Mouse (Mus musculus) heart, embryonic 14.5 days (tissue): ENCODE measurements around the gene Gm5269. TPM values are rescaled to one million over a fixed set of nuclear protein-coding genes. Genes with fewer than 3 reads are reported as not detected.

Experiments
- ATAC-seq: fragments of 200-750 bp; cut with Nextera tagmentation; 2 replicates; pipeline ENCODE4 v1.8.0; 2017; ENCODE audit warnings: low read depth, moderate TSS enrichment; ENCODE audit not compliant: insufficient number of reproducible peaks, insufficient read depth, low FRiP score
- H3K27ac ChIP-seq, 2 experiments: fragments of 200-500 bp in 1 of 2; fragments of 300-500 bp in 1 of 2; sonication (generic) in 1 of 2; replicated peaks in 1 of 2; 2 replicates each; pipeline ENCODE4 v1.5.1; 2012 to 2014; ENCODE audit warnings: low read depth in 2 of 2, low read length in 2 of 2, control low read depth in 1 of 2, mild to moderate bottlenecking in 1 of 2, mixed read lengths in 1 of 2; ENCODE audit not compliant: control insufficient read depth in 1 of 2, insufficient read depth in 1 of 2
- H3K27me3 ChIP-seq: fragments of 300-500 bp; sonication (generic); 2 replicates; pipeline ENCODE4 v1.6.1; 2014; ENCODE audit warnings: mild to moderate bottlenecking, low read length, control low read depth; ENCODE audit not compliant: control insufficient read depth, insufficient read depth
- H3K36me3 ChIP-seq: fragments of 300-500 bp; sonication (generic); 2 replicates; pipeline ENCODE4 v1.6.1; 2014; ENCODE audit warnings: mild to moderate bottlenecking, control low read depth, low read length, mixed read lengths; ENCODE audit not compliant: control insufficient read depth, insufficient read depth
- H3K4me1 ChIP-seq, 2 experiments: fragments of 200-500 bp in 1 of 2; fragments of 300-500 bp in 1 of 2; sonication (generic) in 1 of 2; 2 replicates each; pipeline ENCODE4 v1.6.1; 2012 to 2014; ENCODE audit warnings: low read length in 2 of 2, control low read depth in 1 of 2, mixed read lengths in 1 of 2; ENCODE audit not compliant: control insufficient read depth in 2 of 2, insufficient read depth in 2 of 2
- H3K4me2 ChIP-seq: fragments of 300-500 bp; sonication (generic); 2 replicates; pipeline ENCODE4 v1.6.1; 2014; ENCODE audit warnings: mild to moderate bottlenecking, low read length
- H3K4me3 ChIP-seq, 2 experiments: fragments of 200-500 bp in 1 of 2; fragments of 300-500 bp in 1 of 2; sonication (generic) in 1 of 2; 2 replicates each; pipeline ENCODE4 v1.5.1; 2012 to 2014; ENCODE audit warnings: low read length in 2 of 2, mild to moderate bottlenecking in 2 of 2, control low read depth in 1 of 2, low read depth in 1 of 2, moderate library complexity in 1 of 2; ENCODE audit not compliant: control insufficient read depth in 1 of 2, insufficient read depth in 1 of 2
- H3K9ac ChIP-seq: fragments of 300-500 bp; sonication (generic); 2 replicates; pipeline ENCODE4 v1.6.1; 2014; ENCODE audit warnings: mild to moderate bottlenecking, low read length
- H3K9me3 ChIP-seq: fragments of 300-500 bp; sonication (generic); 2 replicates; pipeline ENCODE4 v1.6.1; 2016; ENCODE audit warnings: low read length, control low read depth; ENCODE audit not compliant: control insufficient read depth
- WGBS: fragments of 180-500 bp; shearing (Covaris S2); extraction: QIAGEN DNeasy Blood & Tissue Kit; methylation state at CpG from one replicate; pipeline ENCODE4 v1.1.7; 2014; 5-methylcytosine and 5-hydroxymethylcytosine counted together
- polyA plus RNA-seq: library from polyadenylated mRNA; unstranded; fragments of >200 nt; fragmentation: Nextera tagmentation; extraction: Ambion mirVana; gene quantifications from 2 replicates; pipeline ENCODE4 v1.2.1, GENCODE M21; 2014

Gm5269 gene
- polyA plus RNA-seq, 1 experiment from 2014 or later = not detected

GRCm38 (mm10) chr1:45923306-45923705 is 33.2 kb upstream of the Gm5269 start:
- no peaks in the 10 kb centered on the region for H3K9me3 ChIP-seq
- no peak overlapping the region for H3K9ac ChIP-seq
- H3K27me3 ChIP-seq = no peaks in the 10 kb centered on the region
- no peak overlapping the region for H3K4me2 ChIP-seq
- H3K4me3 ChIP-seq = no peak overlapping the region
- ATAC-seq = no peak
- 0 out of 2 replicates have a peak, but pooled peaks cover 3% of the 10 kb centered on the region for H3K36me3 ChIP-seq
- H3K27ac ChIP-seq = no peak overlapping the region
- 72% methylated on average over 4 of the region's 4 CpGs for WGBS
- peaks cover 0 to 5% of the 10 kb centered on the region in 2 experiments; a peak in 2 of 4 replicates for H3K4me1 ChIP-seq

- H3K27me3 ChIP-seq = no peaks in the 10 kb centered on the region
- H3K36me3 ChIP-seq = 0 out of 2 replicates have a peak, but pooled peaks cover 3% of the 10 kb centered on the region
- H3K9me3 ChIP-seq = no peaks in the 10 kb centered on the region
- H3K4me3 ChIP-seq = no peak overlapping the region
- no peak overlapping the region for H3K27ac ChIP-seq
- no peaks in the 10 kb centered on the region for H3K4me1 ChIP-seq
- ATAC-seq = no peak
- 84% methylated on average over 3 of the region's 3 CpGs for WGBS
- no peak overlapping the region for H3K9ac ChIP-seq
- no peak overlapping the region for H3K4me2 ChIP-seq
These were observed 30.6 kb upstream of the Gm5269 start for GRCm38 (mm10) chr1:45920703-45921102.

GRCm38 (mm10) chr1:45919752-45920151 is 29.7 kb upstream of the Gm5269 start:
- no peaks in the 10 kb centered on the region for H3K9me3 ChIP-seq
- 0 out of 2 replicates have a peak, but pooled peaks cover 3% of the 10 kb centered on the region for H3K36me3 ChIP-seq
- H3K4me3 ChIP-seq = no peak overlapping the region
- H3K4me1 ChIP-seq = no peaks in the 10 kb centered on the region
- 89% methylated on average over 1 of the region's 1 CpGs for WGBS
- H3K27ac ChIP-seq = no peak overlapping the region
- H3K4me2 ChIP-seq = no peak overlapping the region
- no peak overlapping the region for H3K9ac ChIP-seq
- ATAC-seq = no peak
- H3K27me3 ChIP-seq = no peaks in the 10 kb centered on the region

GRCm38 (mm10) chr1:45917136-45917803 is 27.2 kb upstream of the Gm5269 start:
- Histone ChIP-seq H3K36me3 (0 out of 2 replicates have a peak, but pooled peaks cover 3% of the 10 kb centered on the region), H3K4me2 (no peak overlapping the region), H3K9ac (no peak overlapping the region), H3K27me3 (no peaks in the 10 kb centered on the region), H3K27ac (no peak overlapping the region), H3K4me3 (no peak overlapping the region), H3K4me1 (no peaks in the 10 kb centered on the region), H3K9me3 (no peaks in the 10 kb centered on the region)
- no peak for ATAC-seq
- 54% methylated on average over 4 of the region's 4 CpGs for whole genome bisulfite sequencing

- Histone ChIP-seq H3K4me3 (no peak overlapping the region), H3K4me2 (no peak overlapping the region), H3K27ac (no peak overlapping the region), H3K9me3 (no peaks in the 10 kb centered on the region), H3K9ac (no peak overlapping the region), H3K36me3 (0 out of 2 replicates have a peak, but pooled peaks cover 5% of the 10 kb centered on the region), H3K27me3 (no peaks in the 10 kb centered on the region), H3K4me1 (no peaks in the 10 kb centered on the region)
- 69% methylated on average over 3 of the region's 3 CpGs for WGBS
- ATAC-seq = no peak
These were observed 26.1 kb upstream of the Gm5269 start for GRCm38 (mm10) chr1:45916174-45916573.

GRCm38 (mm10) chr1:45914236-45914635 is 24.2 kb upstream of the Gm5269 start:
- H3K9ac ChIP-seq = no peak overlapping the region
- H3K27ac ChIP-seq = no peak overlapping the region
- no peak for ATAC-seq
- no peak overlapping the region for H3K4me3 ChIP-seq
- H3K4me2 ChIP-seq = no peak overlapping the region
- 86% methylated on average over 4 of the region's 4 CpGs for WGBS
- H3K4me1 ChIP-seq = no peaks in the 10 kb centered on the region
- 0 out of 2 replicates have a peak, but pooled peaks cover 10% of the 10 kb centered on the region for H3K36me3 ChIP-seq
- H3K9me3 ChIP-seq = no peaks in the 10 kb centered on the region
- H3K27me3 ChIP-seq = no peaks in the 10 kb centered on the region

GRCm38 (mm10) chr1:45905107-45905821 is 15.2 kb upstream of the Gm5269 start:
- H3K9ac ChIP-seq = no peak overlapping the region
- no peaks in the 10 kb centered on the region for H3K9me3 ChIP-seq
- WGBS = 8% methylated on average over 5 of the region's 5 CpGs
- H3K4me3 ChIP-seq = no peak overlapping the region
- peak overlapping the region; percentile 77 to 81 for H3K27ac ChIP-seq
- H3K4me2 ChIP-seq = peak overlapping the region; percentile 10; the same call in 1 of the 2 replicates
- no peaks in the 10 kb centered on the region for H3K36me3 ChIP-seq
- no peaks in the 10 kb centered on the region for H3K27me3 ChIP-seq
- peaks cover 5 to 11% of the 10 kb centered on the region in 2 experiments for H3K4me1 ChIP-seq
- ATAC-seq = peak; percentile 72
